In genomic region chr5:125532545-125533224, GRCm38 (mm10) we compare ENCODE assay signal across 9 mouse cellular contexts. TPM values are rescaled to one million over a fixed set of nuclear protein-coding genes. Genes with fewer than 3 reads are reported as not detected.
A peak's percentile ranks its signal among the peaks of the same experiment; 100 is the strongest.
DNase-seq lines count a peak whose midpoint lies in the region; ATAC-seq and TF ChIP-seq lines count a peak whose summit lies in the region.
"Had no signal": no experiment of that assay in that cellular context is flagged by ENCODE, and none has a peak within 500 bp of the region (broad histone marks: within the 10 kb centered on the region; RNA-seq: fewer than 3 reads in every experiment).

No protein-coding gene starts in this region.

- no peak overlapping the region for H3K9ac ChIP-seq in embryonic facial prominence, embryonic 15.5 days
- H3K9ac ChIP-seq in intestine, embryonic 16.5 days (ENCODE audit: low read depth, low read length), result peak overlapping the region; percentile 19
- peak overlapping the region; percentile 64 for H3K9ac ChIP-seq in neural tube, embryonic 12.5 days

- no peak for DNase-seq in left cerebral cortex, adult 2 months (ENCODE audit: extremely low spot score in 1 of 2, low spot score in 2 of 2)
- DNase-seq in left cerebral cortex, adult 9 months (ENCODE audit: low spot score in 2 of 2), result no peak
- DNase-seq in layer of hippocampus, adult 9-10 months (ENCODE audit: low spot score), result no peak
- no peak for DNase-seq in adrenal gland, adult 18-20 months (ENCODE audit: low spot score in 2 of 2)
- DNase-seq in adrenal gland, adult 2 months, result no peak

- no peak for TF ChIP-seq CTCF in left cerebral cortex, adult 2 months (IDR thresholded peaks at IDR 0.05)

- H3K4me1 ChIP-seq in embryonic facial prominence, embryonic 15.5 days, result peaks cover 16% of the 10 kb centered on the region
- peaks cover 11% of the 10 kb centered on the region for H3K4me1 ChIP-seq in intestine, embryonic 16.5 days (ENCODE audit: control insufficient read depth, insufficient read depth, low read length)
- peaks cover 42% of the 10 kb centered on the region for H3K4me1 ChIP-seq in neural tube, embryonic 12.5 days

- peaks cover 87% of the 10 kb centered on the region for H3K27me3 ChIP-seq in embryonic facial prominence, embryonic 15.5 days
- H3K27me3 ChIP-seq in intestine, embryonic 16.5 days (replicated peaks; ENCODE audit: control insufficient read depth, insufficient read depth, low read length), result peaks cover 69% of the 10 kb centered on the region
- H3K27me3 ChIP-seq in neural tube, embryonic 12.5 days (replicated peaks), result peaks cover 49% of the 10 kb centered on the region

- peak overlapping the region; percentile 89 for H3K4me2 ChIP-seq in embryonic facial prominence, embryonic 15.5 days (replicated peaks)
- peak overlapping the region; percentile 83 for H3K4me2 ChIP-seq in intestine, embryonic 16.5 days (ENCODE audit: low read depth, low read length)
- H3K4me2 ChIP-seq in neural tube, embryonic 12.5 days (replicated peaks), result peak overlapping the region; percentile 95

- peak overlapping the region; percentile 94 for H3K27ac ChIP-seq in left cerebral cortex, adult 2 months
- H3K27ac ChIP-seq in embryonic facial prominence, embryonic 15.5 days (replicated peaks), result no peak overlapping the region
- no peak overlapping the region for H3K27ac ChIP-seq in intestine, embryonic 16.5 days (ENCODE audit: low read length)
- H3K27ac ChIP-seq in neural tube, embryonic 12.5 days, result no peak overlapping the region

- no peaks in the 10 kb centered on the region for H3K9me3 ChIP-seq in embryonic facial prominence, embryonic 15.5 days (replicated peaks)
- H3K9me3 ChIP-seq in intestine, embryonic 16.5 days (ENCODE audit: control insufficient read depth, low read length), result no peaks in the 10 kb centered on the region
- no peaks in the 10 kb centered on the region for H3K9me3 ChIP-seq in neural tube, embryonic 12.5 days

- ATAC-seq in embryonic facial prominence, embryonic 15.5 days (ENCODE audit: insufficient number of reproducible peaks, low FRiP score, low TSS enrichment, low read depth), result no peak
- ATAC-seq in intestine, embryonic 16.5 days, result peak; percentile 13; the same call in 1 of the 2 replicates
- peak; percentile 14; the same call in 1 of the 2 replicates for ATAC-seq in neural tube, embryonic 12.5 days (ENCODE audit: low FRiP score, low read depth)

- H3K36me3 ChIP-seq in embryonic facial prominence, embryonic 15.5 days, result no peaks in the 10 kb centered on the region
- no peaks in the 10 kb centered on the region for H3K36me3 ChIP-seq in intestine, embryonic 16.5 days (ENCODE audit: control insufficient read depth, insufficient read depth, low read length)
- no peaks in the 10 kb centered on the region for H3K36me3 ChIP-seq in neural tube, embryonic 12.5 days

- intact Hi-C loops in left cerebral cortex, adult 2 months (cut with DNase I), result loop anchor here (1.0 to 10.0 kb wide), 11 partner anchors 46 to 1201 kb away; no protein-coding TSS in a partner anchor

- H3K4me3 ChIP-seq in left cerebral cortex, adult 2 months, result peak overlapping the region; percentile 82
- H3K4me3 ChIP-seq in embryonic facial prominence, embryonic 15.5 days (replicated peaks), result peak overlapping the region; percentile 50
- peak overlapping the region; percentile 47 for H3K4me3 ChIP-seq in intestine, embryonic 16.5 days (ENCODE audit: low read length)
- peak overlapping the region; percentile 58 for H3K4me3 ChIP-seq in neural tube, embryonic 12.5 days
- H3K4me3 ChIP-seq: erythroblast, embryonic 14.5 days had no signal

- WGBS in embryonic facial prominence, embryonic 15.5 days, result under 1% methylated on average over 63 of the region's 64 CpGs
- under 1% methylated on average over 57 of the region's 64 CpGs for WGBS in intestine, embryonic 16.5 days
- under 1% methylated on average over 64 of the region's 64 CpGs for WGBS in neural tube, embryonic 12.5 days

RNA-seq across cellular contexts. Expression of gene Tmem132b, which starts 1.1 kb away (rescaled TPM):
- total RNA-seq in left cerebral cortex, adult 2 months (2021), result 100 to 1,000 TPM; 135 to 141 TPM
- polyA plus RNA-seq in embryonic facial prominence, embryonic 15.5 days (2015; fragmentation: Nextera tagmentation; extraction: Ambion mirVana), result 0.15 and 0.22 TPM in 2 replicates
- polyA plus RNA-seq in intestine, embryonic 16.5 days (2015; fragmentation: Nextera tagmentation; extraction: Ambion mirVana), result 0.11 and 0.16 TPM in 2 replicates
- 2.7 and 3.1 TPM in 2 replicates for polyA plus RNA-seq in neural tube, embryonic 12.5 days (2016; fragmentation: Nextera tagmentation; extraction: Ambion mirVana)
- total RNA-seq in adrenal gland, adult 18-20 months (2021), result 1 to 10 TPM; 2.0 to 2.1 TPM
- 1 to 10 TPM; 1.5 to 1.7 TPM for total RNA-seq in adrenal gland, adult 2 months (2021)
- polyA plus RNA-seq in adrenal gland, adult 2 months (2012; rRNA removed), result 0.26 and 1.8 TPM in 2 replicates
- polyA plus RNA-seq: erythroblast, embryonic 14.5 days had no signal

RNA-seq across cellular contexts. Expression of gene Aacs, which starts 57.1 kb away (rescaled TPM):
- 10 to 100 TPM; 43.7 to 48.0 TPM for total RNA-seq in left cerebral cortex, adult 2 months (2021)
- 42.5 and 46.3 TPM in 2 replicates for polyA plus RNA-seq in embryonic facial prominence, embryonic 15.5 days (2015; fragmentation: Nextera tagmentation; extraction: Ambion mirVana)
- 81.3 and 83.5 TPM in 2 replicates for polyA plus RNA-seq in intestine, embryonic 16.5 days (2015; fragmentation: Nextera tagmentation; extraction: Ambion mirVana)
- 63.1 and 67.5 TPM in 2 replicates for polyA plus RNA-seq in neural tube, embryonic 12.5 days (2016; fragmentation: Nextera tagmentation; extraction: Ambion mirVana)
- total RNA-seq in adrenal gland, adult 18-20 months (2021), result 100 to 1,000 TPM in 1 of 2 experiments, 10 to 100 TPM in 1; 90.2 to 165 TPM
- 100 to 1,000 TPM in 1 of 2 experiments, 10 to 100 TPM in 1; 89.4 to 106 TPM for total RNA-seq in adrenal gland, adult 2 months (2021)
- polyA plus RNA-seq in adrenal gland, adult 2 months (2012; rRNA removed), result 199 and 221 TPM in 2 replicates
